In genomic region chr17:25430534-25430933, GRCm38 (mm10) we compare ENCODE assay signal across 17 mouse cellular contexts. TPM values are rescaled to one million over a fixed set of nuclear protein-coding genes. Genes with fewer than 3 reads are reported as not detected.
A peak's percentile ranks its signal among the peaks of the same experiment; 100 is the strongest.
DNase-seq lines count a peak whose midpoint lies in the region; ATAC-seq lines count a peak whose summit lies in the region.
"Had no signal": no experiment of that assay in that cellular context is flagged by ENCODE, and none has a peak within 500 bp of the region (broad histone marks: within the 10 kb centered on the region; RNA-seq: fewer than 3 reads in every experiment).

No protein-coding gene starts in this region.

- peaks cover 97% of the 10 kb centered on the region for H3K4me1 ChIP-seq in heart, embryonic 10.5 days
- H3K4me1 ChIP-seq in midbrain, embryonic 11.5 days (ENCODE audit: control insufficient read depth, insufficient read depth, low read length) = peaks cover 33% of the 10 kb centered on the region
- H3K4me1 ChIP-seq in midbrain, embryonic 10.5 days = peaks cover 77% of the 10 kb centered on the region
- H3K4me1 ChIP-seq in limb, embryonic 12.5 days (replicated peaks) = peaks cover 56% of the 10 kb centered on the region

- no peak overlapping the region for H3K4me2 ChIP-seq in midbrain, embryonic 11.5 days
- peak overlapping the region; percentile 93 for H3K4me2 ChIP-seq in limb, embryonic 12.5 days
- H3K4me2 ChIP-seq: liver, embryonic 13.5 days had no signal

- WGBS in heart, embryonic 10.5 days = 35% methylated on average over 8 of the region's 8 CpGs
- WGBS in midbrain, embryonic 11.5 days = 41% methylated on average over 8 of the region's 8 CpGs
- 56% methylated on average over 8 of the region's 8 CpGs for WGBS in midbrain, embryonic 10.5 days
- WGBS in limb, embryonic 12.5 days = 45% methylated on average over 8 of the region's 8 CpGs

- peak overlapping the region; percentile 87 for H3K4me3 ChIP-seq in heart, embryonic 10.5 days
- H3K4me3 ChIP-seq in midbrain, embryonic 11.5 days (ENCODE audit: low read depth, low read length) = no peak overlapping the region
- H3K4me3 ChIP-seq in midbrain, embryonic 10.5 days = no peak overlapping the region
- H3K4me3 ChIP-seq in limb, embryonic 12.5 days (replicated peaks) = no peak overlapping the region
- H3K4me3 ChIP-seq: liver, embryonic 13.5 days; megakaryocyte, embryonic 14.5 days had no signal

- H3K9me3 ChIP-seq in heart, embryonic 10.5 days = no peaks in the 10 kb centered on the region
- no peaks in the 10 kb centered on the region for H3K9me3 ChIP-seq in midbrain, embryonic 11.5 days (ENCODE audit: control insufficient read depth, low read length)
- no peaks in the 10 kb centered on the region for H3K9me3 ChIP-seq in midbrain, embryonic 10.5 days (replicated peaks)
- H3K9me3 ChIP-seq in limb, embryonic 12.5 days = no peaks in the 10 kb centered on the region
- H3K9me3 ChIP-seq: liver, embryonic 13.5 days; megakaryocyte, embryonic 14.5 days had no signal

- ATAC-seq in midbrain, embryonic 11.5 days (ENCODE audit: low FRiP score) = no peak
- no peak for ATAC-seq in limb, embryonic 12.5 days (ENCODE audit: insufficient number of reproducible peaks, insufficient read depth, low FRiP score, low TSS enrichment, low read depth)

- H3K27me3 ChIP-seq in heart, embryonic 10.5 days (ENCODE audit: insufficient read depth, poor library complexity, severe bottlenecking) = peaks cover 51% of the 10 kb centered on the region
- H3K27me3 ChIP-seq in midbrain, embryonic 11.5 days (ENCODE audit: control insufficient read depth, insufficient read depth, low read length) = peaks cover 24% of the 10 kb centered on the region
- H3K27me3 ChIP-seq in midbrain, embryonic 10.5 days (ENCODE audit: low read depth, poor library complexity, severe bottlenecking) = peaks cover 91% of the 10 kb centered on the region
- H3K27me3 ChIP-seq in limb, embryonic 12.5 days = peaks cover 36% of the 10 kb centered on the region

- intact Hi-C loops in heart, postnatal 36 days (cut with DNase I) = no loop called here

- H3K36me3 ChIP-seq in heart, embryonic 10.5 days = peaks cover 22% of the 10 kb centered on the region
- no peaks in the 10 kb centered on the region for H3K36me3 ChIP-seq in midbrain, embryonic 11.5 days (ENCODE audit: control insufficient read depth, insufficient read depth, low read length)
- H3K36me3 ChIP-seq in midbrain, embryonic 10.5 days = no peaks in the 10 kb centered on the region
- peaks cover 30% of the 10 kb centered on the region for H3K36me3 ChIP-seq in limb, embryonic 12.5 days
- H3K36me3 ChIP-seq: liver, embryonic 13.5 days had no signal

- peak overlapping the region; percentile 72 for H3K27ac ChIP-seq in heart, embryonic 10.5 days
- no peak overlapping the region for H3K27ac ChIP-seq in midbrain, embryonic 11.5 days (ENCODE audit: low read depth, low read length)
- no peak overlapping the region for H3K27ac ChIP-seq in midbrain, embryonic 10.5 days (replicated peaks)
- 0 out of 2 replicates have a peak overlapping the region, but pooled peaks have one; percentile 12 for H3K27ac ChIP-seq in limb, embryonic 12.5 days
- H3K27ac ChIP-seq: liver, embryonic 13.5 days had no signal

- DNase-seq in heart, embryonic 10.5 days (ENCODE audit: low spot score) = no peak
- no peak for DNase-seq in heart, postnatal 36 days
- peak; percentile 81 for DNase-seq in midbrain, embryonic 11.5 days (ENCODE audit: low spot score, missing footprints)
- no peak for DNase-seq in midbrain, embryonic 10.5 days (ENCODE audit: low spot score)
- no peak for DNase-seq in thymus, postnatal 14 days
- DNase-seq in lung, postnatal 4 days = no peak
- DNase-seq in left cerebral cortex, adult 9 months (ENCODE audit: low spot score in 2 of 2) = no peak
- DNase-seq: adrenal gland, adult 8-10 months; B cell, adult 2 months; cerebellum, adult 18-20 months; kidney, adult 2 months; liver, embryonic 13.5 days; retina, postnatal 1 day had no signal

- H3K9ac ChIP-seq in midbrain, embryonic 11.5 days (ENCODE audit: low read length) = no peak overlapping the region
- no peak overlapping the region; the same call in 1 of the 2 replicates for H3K9ac ChIP-seq in limb, embryonic 12.5 days (replicated peaks)
- H3K9ac ChIP-seq: liver, embryonic 13.5 days had no signal

RNA-seq across cellular contexts. Expression of gene Cacna1h, which starts 3.0 kb away (rescaled TPM):
- 11.1 and 11.8 TPM in 2 replicates for polyA plus RNA-seq in heart, embryonic 10.5 days (2016; fragmentation: Nextera tagmentation; extraction: Ambion mirVana)
- 1 to 10 TPM; 5.4 to 6.5 TPM for total RNA-seq in heart, postnatal 36 days (2021)
- 3.5 and 4.3 TPM in 2 replicates for polyA plus RNA-seq in midbrain, embryonic 11.5 days (2014; fragmentation: Nextera tagmentation; extraction: Ambion mirVana)
- 2.1 and 3.6 TPM in 2 replicates for polyA plus RNA-seq in midbrain, embryonic 10.5 days (2016; fragmentation: Nextera tagmentation; extraction: Ambion mirVana)
- polyA plus RNA-seq in limb, embryonic 12.5 days (2016; fragmentation: Nextera tagmentation; extraction: Ambion mirVana) = 10.1 and 11.6 TPM in 2 replicates

RNA-seq across cellular contexts. Expression of gene Tekt4, which starts 23.9 kb away (rescaled TPM):
- polyA plus RNA-seq in heart, embryonic 10.5 days (2016; fragmentation: Nextera tagmentation; extraction: Ambion mirVana) = 0.55 and 0.84 TPM in 2 replicates
- under 1 TPM in 1 of 2 experiments, not detected in 1; 0.47 TPM for total RNA-seq in heart, postnatal 36 days (2021)
- 0.12 TPM in 1 of 2 replicates, not detected in the other for polyA plus RNA-seq in midbrain, embryonic 11.5 days (2014; fragmentation: Nextera tagmentation; extraction: Ambion mirVana)
- 0.17 and 0.38 TPM in 2 replicates for polyA plus RNA-seq in midbrain, embryonic 10.5 days (2016; fragmentation: Nextera tagmentation; extraction: Ambion mirVana)
- not detected in 2 replicates for polyA plus RNA-seq in limb, embryonic 12.5 days (2016; fragmentation: Nextera tagmentation; extraction: Ambion mirVana)
- total RNA-seq: gastrocnemius, adult 8-10 months had no signal
- polyA plus RNA-seq: embryonic facial prominence, embryonic 11.5 days; liver, embryonic 13.5 days had no signal

Comparison
In these comparisons a context has a peak if more than half of its experiments do, and no peak if none do; other contexts are left out.
1. H3K27ac ChIP-seq: peak in heart, embryonic 10.5 days (single experiment) and limb, embryonic 12.5 days (single experiment); none in midbrain, embryonic 11.5 days (single experiment) and midbrain, embryonic 10.5 days (single experiment).